Mouse (Mus musculus) kidney, adult 2 months (tissue): ENCODE measurements around the gene Sgsm2.

Experiments used
- CTCF ChIP-seq: fragments of 200-500 bp; conservative IDR thresholded peaks from 2 replicates; pipeline ENCODE4 v1.5.1; 2011; ENCODE audit warnings: low read depth, mild to moderate bottlenecking, control low read depth, low read length, moderate library complexity, mixed read lengths; ENCODE audit not compliant: insufficient read depth, insufficient read length
- POLR2A ChIP-seq: fragments of 200-500 bp; IDR thresholded peaks from one replicate; pipeline ENCODE4 v1.6.1; 2011; ENCODE audit warnings: low read depth, low read length, control low read depth

DNA sequence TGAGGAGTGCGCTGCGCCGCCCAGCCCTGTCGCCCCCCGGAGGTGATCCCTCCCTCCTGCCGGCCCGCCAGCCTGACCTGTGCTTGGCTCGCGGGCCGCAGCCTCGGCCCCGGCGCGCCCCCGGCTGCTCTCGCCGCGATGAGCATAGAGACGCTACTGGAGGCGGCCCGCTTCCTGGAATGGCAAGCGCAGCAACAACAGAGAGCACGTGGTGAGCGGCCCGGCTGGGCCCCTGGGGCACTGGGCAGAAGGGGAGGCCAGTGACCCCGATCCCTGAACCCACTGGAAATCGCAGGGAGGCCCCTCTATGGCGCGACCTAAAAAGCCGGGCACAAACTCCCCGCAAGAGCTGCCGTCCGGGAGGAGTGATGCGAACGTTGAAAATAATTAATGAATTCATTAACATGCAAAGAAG lies 65.7 kb downstream of the Sgsm2 start:
- TF ChIP-seq CTCF (no peak), POLR2A (no peak)
